Mouse (Mus musculus): ENCODE data around the gene Jak3.
"Not testable (repeated sequence)": the region's sequence is repeated elsewhere in the genome, so short reads cannot be mapped to it uniquely, and the experiment has no call there.

The Jak3 gene

GRCm38 (mm10) chr8:71687616-71688015 lies 11.5 kb downstream of the Jak3 start:
- no peak for DNase-seq

- no peak for DNase-seq
Observed at GRCm38 (mm10) chr8:71689028-71689427, 12.9 kb downstream of the Jak3 start, which contains the start of gene Insl3. Insl3 (plus strand) TSS chr8:71689214.

- no peak for DNase-seq
Observed at GRCm38 (mm10) chr8:71692509-71692908, 16.4 kb downstream of the Jak3 start.

GRCm38 (mm10) chr8:71693166-71694041 lies 17.3 kb downstream of the Jak3 start:
- DNase-seq: no peak

- DNase-seq: not testable (repeated sequence)
Observed at GRCm38 (mm10) chr8:71695456-71695855, 19.4 kb downstream of the Jak3 start.

- DNase-seq: peak; percentile 50
Observed at GRCm38 (mm10) chr8:71700493-71701269, 24.6 kb downstream of the Jak3 start.

- DNase-seq: no peak
Observed at GRCm38 (mm10) chr8:71701414-71702086, 25.5 kb downstream of the Jak3 start, which contains the start of gene B3gnt3. B3gnt3 (minus strand) TSS chr8:71701789.

- no peak for DNase-seq
Observed at GRCm38 (mm10) chr8:71702087-71702432, 26.0 kb downstream of the Jak3 start.

GRCm38 (mm10) chr8:71702923-71703322 lies 26.8 kb downstream of the Jak3 start:
- DNase-seq: no peak

- DNase-seq: not testable (repeated sequence)
Observed at GRCm38 (mm10) chr8:71703400-71703799, 27.3 kb downstream of the Jak3 start.

- DNase-seq: peak; percentile 48
Observed at GRCm38 (mm10) chr8:71707874-71708273, 31.8 kb downstream of the Jak3 start.

GRCm38 (mm10) chr8:71709134-71709799 lies 33.2 kb downstream of the Jak3 start:
- DNase-seq: no peak

- peak; percentile 89 for DNase-seq
Observed at GRCm38 (mm10) chr8:71709800-71710446, 33.8 kb downstream of the Jak3 start.

GRCm38 (mm10) chr8:71711574-71711973 lies 35.5 kb downstream of the Jak3 start:
- no peak for DNase-seq

- no peak for DNase-seq
Observed at GRCm38 (mm10) chr8:71715531-71715930, 39.4 kb downstream of the Jak3 start.

- DNase-seq: no peak
Observed at GRCm38 (mm10) chr8:71716561-71717053, 40.5 kb downstream of the Jak3 start.

GRCm38 (mm10) chr8:71717096-71717495 lies 41.0 kb downstream of the Jak3 start:
- no peak for DNase-seq

- DNase-seq: no peak
Observed at GRCm38 (mm10) chr8:71718252-71718651, 42.2 kb downstream of the Jak3 start.

GRCm38 (mm10) chr8:71719218-71719617 lies 43.1 kb downstream of the Jak3 start:
- no peak for DNase-seq

GRCm38 (mm10) chr8:71719928-71720457 lies 43.9 kb downstream of the Jak3 start:
- no peak for DNase-seq

- DNase-seq: peak; percentile 20
Observed at GRCm38 (mm10) chr8:71723047-71723551, 47.0 kb downstream of the Jak3 start.
